Mouse (Mus musculus): ENCODE data around the gene Neurod1.

The Neurod1 gene

DNA sequence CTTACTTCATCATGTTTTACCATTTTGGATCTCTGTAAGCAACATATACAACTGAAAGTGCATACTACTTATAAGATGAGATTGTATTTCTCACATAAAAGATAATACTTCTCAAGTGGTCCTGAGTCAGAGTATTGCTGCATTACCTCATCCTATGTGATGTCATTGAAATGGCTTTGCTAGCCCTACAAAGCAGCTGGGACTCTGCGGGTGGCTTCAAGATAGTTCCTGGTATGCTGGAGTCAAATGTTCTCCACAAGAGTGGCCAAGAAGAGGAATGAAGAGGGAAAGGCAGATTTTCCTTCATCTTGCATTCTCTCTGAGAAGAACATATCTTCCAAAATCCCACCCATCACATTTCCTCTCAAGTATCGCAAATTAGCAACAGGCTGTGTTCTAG lies 13.2 kb downstream of the Neurod1 start:
- no peak for DNase-seq (ENCODE audit: low read depth)

DNA sequence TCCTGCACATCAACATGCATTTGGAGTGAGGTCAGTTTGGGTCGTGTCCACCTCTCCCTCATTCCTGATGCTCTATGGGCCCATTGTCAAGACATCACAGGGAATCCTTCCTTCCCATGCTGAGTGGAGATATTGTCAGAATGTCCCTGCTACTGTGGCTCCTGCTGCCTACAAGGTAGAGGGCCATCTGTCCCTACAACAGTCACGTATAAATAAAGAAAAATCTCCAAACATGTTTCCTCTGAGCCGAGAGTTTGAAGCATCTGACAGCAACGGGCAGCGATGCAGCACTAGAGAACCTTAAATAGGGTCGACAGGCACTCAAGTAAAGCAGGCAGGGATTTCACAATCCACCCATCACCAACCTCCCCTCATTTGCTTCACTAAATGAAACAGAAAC lies 13.6 kb downstream of the Neurod1 start:
- no peak for DNase-seq (ENCODE audit: low read depth)

- DNase-seq (ENCODE audit: low read depth): no peak
Observed at GRCm38 (mm10) chr2:79442227-79442626, 14.3 kb downstream of the Neurod1 start.

GRCm38 (mm10) chr2:79430061-79430460 lies 26.5 kb downstream of the Neurod1 start:
- no peak for DNase-seq (ENCODE audit: low read depth)

DNA sequence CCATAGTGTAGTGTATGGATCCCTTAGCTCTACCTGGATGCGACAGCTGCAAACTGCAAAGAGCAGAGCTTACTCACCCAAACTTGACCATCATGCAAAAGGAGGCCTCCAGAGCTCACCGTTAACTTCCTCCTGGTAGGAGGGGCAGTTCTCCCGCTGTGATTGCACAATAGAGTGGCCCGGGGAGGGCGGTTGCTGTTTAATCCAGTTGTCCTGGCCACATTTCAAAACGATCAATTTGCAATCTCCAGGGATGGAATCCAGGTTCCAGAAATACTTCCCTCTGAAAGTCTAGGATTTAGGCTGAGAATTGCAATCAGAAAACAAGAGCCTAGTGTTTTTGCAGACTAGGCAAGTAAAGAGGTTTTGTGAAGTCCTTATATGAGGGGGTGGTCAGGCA lies 26.9 kb downstream of the Neurod1 start:
- DNase-seq (ENCODE audit: low read depth): peak; percentile 59

GRCm38 (mm10) chr2:79429108-79429507 lies 27.4 kb downstream of the Neurod1 start:
- no peak for DNase-seq (ENCODE audit: low read depth)

DNA sequence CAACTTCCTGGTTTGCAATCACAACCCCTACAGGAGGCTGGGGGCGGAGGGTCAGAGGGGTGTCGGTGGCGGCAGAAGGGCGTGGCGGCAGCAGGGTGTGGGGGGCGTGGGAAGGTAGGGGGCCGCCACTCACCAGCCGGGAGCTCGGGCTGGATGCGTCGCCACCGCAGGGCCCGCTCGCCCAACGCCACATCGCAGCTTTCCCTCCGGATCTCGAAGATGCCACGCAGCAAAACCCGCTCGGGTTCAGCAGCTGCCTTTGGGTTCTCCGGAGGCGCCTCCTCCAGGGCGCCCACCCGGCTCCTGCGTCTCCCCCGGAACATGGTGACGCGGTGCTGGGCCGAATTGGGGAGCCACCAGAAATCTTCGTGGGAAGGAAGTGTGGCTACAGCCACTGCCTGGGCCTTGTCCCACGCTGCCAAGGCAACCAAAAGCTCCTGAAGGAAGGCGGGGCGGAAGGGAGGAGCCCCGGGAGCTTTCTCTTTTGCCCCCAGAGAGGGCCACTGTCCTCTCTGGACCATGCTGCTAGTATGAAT lies 27.9 kb downstream of the Neurod1 start:
- no peak for DNase-seq (ENCODE audit: low read depth)

DNA sequence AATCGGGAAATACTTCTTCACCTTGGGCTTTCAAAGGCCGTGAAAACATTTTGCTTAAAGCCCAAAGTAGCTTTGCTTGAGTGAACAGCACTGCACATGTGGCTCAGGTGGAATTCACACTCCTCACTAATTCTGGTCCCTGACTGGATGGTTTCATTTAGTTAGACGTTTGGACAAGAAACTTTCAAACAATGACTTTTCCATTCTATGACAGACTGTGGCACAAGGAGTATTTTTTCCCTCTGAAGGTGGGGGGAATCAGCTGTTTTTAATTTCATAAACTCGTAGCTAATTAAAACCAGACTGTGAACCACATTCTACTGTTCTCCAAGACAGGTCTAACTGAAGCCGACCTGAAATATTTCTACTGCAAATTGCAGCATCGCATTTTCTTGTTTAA lies 28.5 kb downstream of the Neurod1 start:
- no peak for DNase-seq (ENCODE audit: low read depth)

DNA sequence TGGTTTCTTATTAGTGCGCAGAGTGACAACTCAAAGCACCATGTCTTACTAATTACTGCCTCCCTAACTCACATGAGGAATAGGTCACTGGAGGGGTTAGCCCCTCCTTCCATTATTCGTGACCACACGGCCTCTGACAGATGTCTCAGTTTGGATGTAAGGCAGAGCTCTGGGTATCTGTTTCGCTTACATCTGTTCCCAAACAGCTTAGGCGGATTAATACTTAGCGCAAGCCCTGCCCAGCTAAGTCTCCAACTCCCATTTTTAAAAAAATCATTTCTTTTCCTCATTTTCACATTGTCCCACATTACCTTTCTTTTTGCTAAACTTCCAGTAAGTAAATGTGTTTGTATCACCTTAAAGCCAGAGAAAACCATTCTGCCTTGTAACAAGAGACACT lies 34.9 kb downstream of the Neurod1 start:
- DNase-seq (ENCODE audit: low read depth): no peak

- DNase-seq (ENCODE audit: low read depth): no peak
Observed at GRCm38 (mm10) chr2:79414505-79414904, 42.0 kb downstream of the Neurod1 start.

DNA sequence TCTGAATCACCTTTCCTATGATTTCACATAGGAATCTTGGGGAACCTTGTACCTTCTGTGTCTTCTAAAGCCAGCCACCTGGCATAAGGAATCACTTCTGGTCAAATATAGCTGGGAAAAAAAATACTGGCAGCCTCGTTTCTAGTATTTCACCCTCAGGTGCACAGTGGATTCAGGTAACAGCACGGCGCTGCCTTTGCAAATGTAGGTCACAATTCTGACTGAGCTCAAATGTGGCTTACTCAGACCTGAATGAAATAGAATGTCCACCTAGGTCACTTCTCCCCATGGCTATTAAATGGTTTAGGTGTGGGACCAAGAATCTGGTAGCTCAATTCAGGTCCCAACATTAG lies 45.7 kb downstream of the Neurod1 start:
- DNase-seq (ENCODE audit: low read depth): no peak

DNA sequence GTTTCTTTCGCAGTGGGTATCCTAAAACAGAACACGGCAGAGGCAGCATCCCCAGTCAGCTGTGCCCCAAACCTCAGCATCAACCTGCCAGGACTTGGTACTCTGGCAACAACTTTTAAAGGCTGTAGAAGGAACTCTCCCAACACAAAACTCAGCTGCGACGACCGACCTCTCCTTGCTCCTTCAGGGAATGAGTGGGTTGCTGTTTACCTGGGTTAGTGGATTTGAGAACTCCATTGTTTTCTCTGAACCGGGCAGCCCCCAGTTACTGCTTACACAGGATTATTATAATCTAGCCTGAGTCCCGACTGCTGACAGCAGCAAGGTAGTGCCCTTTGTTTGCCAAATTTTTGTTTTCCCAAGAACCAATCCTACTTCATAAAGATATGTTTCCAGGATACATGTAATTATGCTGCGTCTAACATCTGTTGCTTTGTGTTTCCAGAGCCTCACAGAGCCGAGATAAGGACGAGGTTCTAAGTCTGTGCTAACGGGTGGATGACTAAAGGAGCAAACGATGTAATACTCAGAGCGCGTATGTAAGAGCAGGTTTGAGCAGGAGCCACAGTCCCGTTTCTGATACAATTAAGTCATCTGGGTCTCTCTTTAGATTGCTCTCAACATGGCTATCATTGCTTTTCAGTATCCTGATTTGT lies 46.2 kb downstream of the Neurod1 start:
- no peak for DNase-seq (ENCODE audit: low read depth)

DNA sequence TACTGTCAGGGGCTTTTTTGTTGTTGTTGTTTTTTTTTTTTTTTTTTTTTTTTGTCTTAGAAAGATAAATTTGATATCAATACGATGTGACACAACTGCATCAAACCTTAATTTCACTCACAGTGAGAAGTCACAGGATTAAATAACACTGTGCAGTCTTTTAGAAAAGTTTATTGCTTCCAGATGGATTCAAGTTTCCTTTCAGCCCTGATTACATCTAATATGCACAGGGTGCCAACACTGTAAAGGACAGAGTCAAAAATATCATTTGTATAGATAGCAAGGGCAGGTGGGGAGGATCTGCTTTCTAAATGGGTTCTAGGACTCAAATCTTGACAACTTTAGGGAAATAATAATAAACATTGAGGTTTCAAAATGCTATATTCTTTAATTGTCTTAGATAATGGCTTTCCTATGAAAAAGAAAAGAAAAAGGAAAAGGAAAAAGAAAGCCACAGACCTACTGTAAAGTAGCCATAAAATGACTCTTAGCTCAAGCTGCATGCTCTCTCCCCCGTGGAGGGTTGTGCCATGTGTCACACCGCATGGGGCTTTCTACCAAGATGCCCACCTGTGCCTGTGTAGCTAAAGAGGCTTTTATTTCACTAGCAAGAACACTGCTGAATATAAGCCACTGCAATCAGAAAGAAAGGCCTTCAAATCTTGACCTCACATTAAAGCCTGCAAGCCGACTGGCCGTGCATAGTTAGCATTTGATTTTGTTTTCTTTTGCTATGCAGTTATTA lies 50.7 kb downstream of the Neurod1 start:
- DNase-seq (ENCODE audit: low read depth): no peak

Data from fibroblast of lung, adult 2 months (primary cell).